ENCODE assay signal across 24 mouse cellular contexts in genomic region chr3:45246601-45247000, GRCm38 (mm10).
"Had no signal": no experiment of that assay in that cellular context is flagged by ENCODE, and none has a peak within 500 bp of the region (broad histone marks: within the 10 kb centered on the region; RNA-seq: fewer than 3 reads in every experiment).

No protein-coding gene starts in this region.

- H3K4me1 ChIP-seq: heart, embryonic 10.5 days; heart, embryonic 12.5 days; hindbrain, embryonic 10.5 days; hindbrain, embryonic 12.5 days; hindbrain, embryonic 15.5 days; kidney, embryonic 15.5 days; limb, embryonic 13.5 days; limb, embryonic 15.5 days; liver, embryonic 12.5 days had no signal

- H3K36me3 ChIP-seq: heart, embryonic 10.5 days; heart, embryonic 12.5 days; hindbrain, embryonic 10.5 days; hindbrain, embryonic 12.5 days; hindbrain, embryonic 15.5 days; kidney, embryonic 15.5 days; limb, embryonic 13.5 days; limb, embryonic 15.5 days; liver, embryonic 12.5 days had no signal

- H3K27me3 ChIP-seq: heart, embryonic 12.5 days; hindbrain, embryonic 12.5 days; hindbrain, embryonic 15.5 days; kidney, embryonic 15.5 days; limb, embryonic 13.5 days; limb, embryonic 15.5 days; liver, embryonic 12.5 days had no signal

- H3K27ac ChIP-seq: heart, embryonic 10.5 days; hindbrain, embryonic 10.5 days; hindbrain, embryonic 12.5 days; hindbrain, embryonic 15.5 days; hindbrain, postnatal 0 days; kidney, embryonic 15.5 days; kidney, postnatal 0 days; limb, embryonic 13.5 days; limb, embryonic 15.5 days; liver, embryonic 12.5 days; liver, embryonic 14.5 days had no signal

- DNase-seq: gastrocnemius, postnatal 25 days; heart, adult 18-20 months; heart, postnatal 10 days; heart, postnatal 4 days; kidney, adult 11 months; kidney, adult 2 months; kidney, adult 9 months; kidney, postnatal 14 days; kidney, postnatal 36 days; layer of hippocampus, adult 9-11 months; layer of hippocampus, postnatal 36 days; left cerebral cortex, postnatal 4 days had no signal

- H3K9me3 ChIP-seq: heart, embryonic 10.5 days; heart, embryonic 12.5 days; hindbrain, embryonic 10.5 days; hindbrain, embryonic 12.5 days; hindbrain, embryonic 15.5 days; kidney, embryonic 15.5 days; limb, embryonic 13.5 days; limb, embryonic 15.5 days; liver, embryonic 12.5 days had no signal

- H3K9ac ChIP-seq: heart, embryonic 12.5 days; hindbrain, embryonic 12.5 days; hindbrain, embryonic 15.5 days; kidney, embryonic 15.5 days; limb, embryonic 13.5 days; limb, embryonic 15.5 days; liver, embryonic 12.5 days; liver, embryonic 14.5 days had no signal

- H3K4me3 ChIP-seq: heart, embryonic 10.5 days; heart, embryonic 12.5 days; hindbrain, embryonic 10.5 days; hindbrain, embryonic 12.5 days; hindbrain, embryonic 15.5 days; kidney, embryonic 15.5 days; limb, embryonic 13.5 days; limb, embryonic 15.5 days; liver, embryonic 12.5 days had no signal
